Mouse (Mus musculus): ENCODE data around the gene Barx2.

GRCm38 (mm10) chr9:31912921-31913738 is at the start of gene Barx2:
- TF ChIP-seq CTCF (IDR thresholded peaks at IDR 0.05; ENCODE audit: extremely low read depth, insufficient read depth, insufficient read length, insufficient replicate concordance) (no peak), POLR2A (IDR thresholded peaks at IDR 0.05; ENCODE audit: low read depth, low read length) (no peak)

Measured in spleen, adult 2 months (tissue).